Mouse (Mus musculus) hindbrain, embryonic 16.5 days (tissue): ENCODE measurements around the gene Sept9. TPM values are rescaled to one million over a fixed set of nuclear protein-coding genes. Genes with fewer than 3 reads are reported as not detected.

ENCODE experiments used
- ATAC-seq: fragments of 200-750 bp; cut with Nextera tagmentation; 2 replicates; pipeline ENCODE4 v1.8.0; 2017; ENCODE audit warnings: moderate TSS enrichment, moderate library complexity
- H3K27ac ChIP-seq: fragments of 300-500 bp; sonication (generic); 2 replicates; pipeline ENCODE4 v1.5.1; 2014; ENCODE audit warnings: low read depth, mild to moderate bottlenecking, control low read depth, low read length, moderate library complexity
- H3K27me3 ChIP-seq: fragments of 300-500 bp; sonication (generic); replicated peaks from 2 replicates; pipeline ENCODE4 v1.6.1; 2014; ENCODE audit warnings: low read length; ENCODE audit not compliant: control insufficient read depth, insufficient read depth
- H3K36me3 ChIP-seq: fragments of 300-500 bp; sonication (generic); 2 replicates; pipeline ENCODE4 v1.6.1; 2014; ENCODE audit warnings: mild to moderate bottlenecking, low read length, moderate library complexity, mixed read lengths; ENCODE audit not compliant: control insufficient read depth, insufficient read depth
- H3K4me1 ChIP-seq: fragments of 300-500 bp; sonication (generic); 2 replicates; pipeline ENCODE4 v1.6.1; 2014; ENCODE audit warnings: low read depth, low read length; ENCODE audit not compliant: control insufficient read depth, insufficient read depth
- H3K4me2 ChIP-seq: fragments of 300-500 bp; sonication (generic); 2 replicates; pipeline ENCODE4 v1.6.1; 2014; ENCODE audit warnings: mild to moderate bottlenecking, low read length, control low read depth, moderate library complexity
- H3K4me3 ChIP-seq: fragments of 300-500 bp; sonication (generic); 2 replicates; pipeline ENCODE4 v1.5.1; 2014; ENCODE audit warnings: mild to moderate bottlenecking, low read length, control low read depth, moderate library complexity
- H3K9ac ChIP-seq: fragments of 300-500 bp; sonication (generic); 2 replicates; pipeline ENCODE4 v1.6.1; 2014; ENCODE audit warnings: low read depth, mild to moderate bottlenecking, control low read depth, low read length, moderate library complexity
- H3K9me3 ChIP-seq: fragments of 300-500 bp; sonication (generic); 2 replicates; pipeline ENCODE4 v1.6.1; 2014; ENCODE audit warnings: mild to moderate bottlenecking, low read length, moderate library complexity; ENCODE audit not compliant: control insufficient read depth
- WGBS: fragments of 180-500 bp; shearing (Covaris S2); extraction: QIAGEN DNeasy Blood & Tissue Kit; methylation state at CpG from one replicate; pipeline ENCODE4 v1.1.7; 2014; 5-methylcytosine and 5-hydroxymethylcytosine counted together
- polyA plus RNA-seq: library from polyadenylated mRNA; unstranded; fragments of >200 nt; fragmentation: Nextera tagmentation; extraction: Ambion mirVana; gene quantifications from 2 replicates; pipeline ENCODE4 v1.2.1, GENCODE M21; 2015

The Sept9 gene
- polyA plus RNA-seq, 1 experiment from 2014 or later: 109 TPM

GRCm38 (mm10) chr11:117267828-117268227, 68.4 kb downstream of the Sept9 start:
- Histone ChIP-seq H3K27ac (0 out of 2 replicates have a peak overlapping the region, but pooled peaks have one; percentile 31), H3K36me3 (no peaks in the 10 kb centered on the region), H3K4me1 (peaks cover 36% of the 10 kb centered on the region), H3K27me3 (no peaks in the 10 kb centered on the region), H3K9me3 (no peaks in the 10 kb centered on the region), H3K4me3 (peak overlapping the region; percentile 53), H3K4me2 (peak overlapping the region; percentile 77), H3K9ac (0 out of 2 replicates have a peak overlapping the region, but pooled peaks have one; percentile 39)
- no peak; the same call in 1 of the 2 replicates for ATAC-seq
- WGBS: 27% methylated on average over 4 of the region's 4 CpGs

DNA sequence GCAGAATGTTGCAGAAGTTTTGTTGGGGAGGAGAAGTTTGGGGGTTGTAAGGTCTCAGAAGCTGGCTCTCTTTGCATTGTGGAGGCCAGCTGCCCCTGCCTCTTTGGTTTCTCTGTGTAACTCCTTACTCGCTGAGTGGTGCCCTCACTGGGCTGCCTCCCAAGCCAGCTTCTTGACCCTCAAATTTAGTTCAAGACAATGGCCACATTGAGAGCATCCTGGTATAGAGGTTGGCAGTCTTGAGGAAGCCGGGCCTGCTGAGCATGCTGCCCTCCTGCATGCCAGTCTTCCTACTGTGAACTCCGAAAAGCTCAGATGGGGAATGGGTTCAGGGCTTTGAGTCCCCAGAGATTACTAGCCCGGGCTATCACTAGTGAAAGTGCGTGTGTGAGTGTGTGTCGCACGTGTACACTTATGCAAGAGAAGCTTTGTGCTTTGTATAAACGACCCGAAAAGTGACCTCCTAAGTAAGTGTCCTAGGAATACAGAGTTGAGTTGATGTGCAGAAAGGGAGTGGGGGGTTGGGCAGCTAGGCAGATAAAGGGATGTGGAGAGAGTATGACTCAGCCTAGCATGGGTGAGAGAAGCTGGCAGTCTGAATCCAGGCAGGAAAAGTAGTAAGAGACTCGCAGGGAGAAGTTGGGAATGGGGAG, 69.0 kb downstream of the Sept9 start:
- H3K9me3 ChIP-seq: no peaks in the 10 kb centered on the region
- no peaks in the 10 kb centered on the region for H3K27me3 ChIP-seq
- WGBS: 41% methylated on average over 10 of the region's 10 CpGs
- no peak overlapping the region for H3K9ac ChIP-seq
- peak overlapping the region; percentile 77 for H3K4me2 ChIP-seq
- H3K4me1 ChIP-seq: peaks cover 36% of the 10 kb centered on the region
- no peaks in the 10 kb centered on the region for H3K36me3 ChIP-seq
- no peak for ATAC-seq
- H3K4me3 ChIP-seq: peak overlapping the region; percentile 53; the same call in 1 of the 2 replicates
- peak overlapping the region; percentile 31; the same call in 1 of the 2 replicates for H3K27ac ChIP-seq

- Histone ChIP-seq H3K27me3 (no peaks in the 10 kb centered on the region), H3K9ac (no peak overlapping the region), H3K4me2 (no peak overlapping the region), H3K36me3 (no peaks in the 10 kb centered on the region), H3K9me3 (no peaks in the 10 kb centered on the region), H3K4me1 (peaks cover 36% of the 10 kb centered on the region), H3K4me3 (no peak overlapping the region), H3K27ac (peak overlapping the region; percentile 23; the same call in 1 of the 2 replicates)
- WGBS: 54% methylated on average over 8 of the region's 8 CpGs
- no peak for ATAC-seq
Observed at GRCm38 (mm10) chr11:117269053-117269702, 69.7 kb downstream of the Sept9 start.

DNA sequence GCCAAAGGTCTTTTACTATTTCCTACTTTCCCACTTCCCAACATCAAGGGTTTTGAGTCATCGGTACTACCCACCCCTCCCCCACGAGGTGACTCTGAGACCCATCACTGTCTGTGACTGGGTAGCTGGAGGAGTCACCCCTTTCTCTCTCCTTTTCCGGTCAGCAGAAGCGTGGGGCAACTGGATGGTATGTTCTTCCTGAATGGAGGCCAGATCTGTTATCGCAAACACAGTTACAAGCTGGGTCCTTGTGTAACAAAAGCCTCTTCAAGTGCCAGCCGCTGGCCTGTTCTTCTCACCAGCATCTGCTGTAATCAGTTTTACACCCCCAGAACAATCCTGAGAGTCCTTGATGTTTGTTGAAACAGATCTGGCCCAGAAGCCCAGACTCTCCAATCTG, 70.5 kb downstream of the Sept9 start:
- no peaks in the 10 kb centered on the region for H3K36me3 ChIP-seq
- H3K9me3 ChIP-seq: no peaks in the 10 kb centered on the region
- H3K27ac ChIP-seq: no peak overlapping the region
- no peak overlapping the region for H3K9ac ChIP-seq
- no peaks in the 10 kb centered on the region for H3K27me3 ChIP-seq
- H3K4me1 ChIP-seq: peaks cover 37% of the 10 kb centered on the region
- 62% methylated on average over 6 of the region's 6 CpGs for WGBS
- no peak overlapping the region for H3K4me2 ChIP-seq
- H3K4me3 ChIP-seq: no peak overlapping the region
- no peak for ATAC-seq

DNA sequence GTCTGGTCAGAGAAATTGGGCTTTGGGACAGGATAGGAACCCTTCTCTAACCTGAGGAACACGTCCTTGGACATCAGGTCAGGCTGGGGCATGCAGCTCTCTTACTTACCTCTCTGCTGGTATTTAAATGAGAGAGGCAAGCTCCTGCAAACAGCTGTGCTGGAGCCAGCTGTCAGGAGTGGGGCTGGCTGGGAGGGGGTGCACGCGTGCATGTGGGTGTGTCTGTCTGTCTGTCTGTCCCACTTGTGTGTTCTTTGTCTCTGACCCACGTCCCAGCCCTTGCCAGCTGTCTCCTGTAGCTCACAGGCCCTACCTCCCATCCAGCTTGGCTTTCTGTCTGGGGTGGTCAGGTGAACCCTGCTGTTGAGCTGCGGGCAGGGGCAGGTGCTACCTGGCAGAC, 75.5 kb downstream of the Sept9 start:
- H3K4me1 ChIP-seq: peaks cover 20% of the 10 kb centered on the region
- 68% methylated on average over 5 of the region's 5 CpGs for WGBS

DNA sequence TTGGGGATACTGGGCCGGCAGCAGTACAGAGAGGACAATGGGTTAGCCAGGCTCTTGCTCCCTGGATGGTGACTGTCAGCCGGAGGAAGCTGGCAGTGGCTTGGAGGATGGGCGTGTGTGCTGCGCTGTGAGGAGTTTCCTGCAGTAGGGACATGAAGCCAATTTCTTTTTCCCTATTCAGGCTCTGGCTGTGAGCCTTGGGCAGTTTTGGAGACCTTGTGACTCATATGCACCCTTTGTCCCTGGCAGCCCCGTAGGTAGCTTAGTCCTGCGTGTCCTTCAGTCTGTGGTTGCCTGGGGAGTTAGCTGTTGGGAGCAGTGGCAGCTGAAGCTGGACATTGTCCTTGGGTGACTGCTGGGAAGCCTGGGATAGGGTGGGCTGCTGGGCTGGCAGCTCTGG, 76.5 kb downstream of the Sept9 start:
- Histone ChIP-seq H3K9me3 (no peaks in the 10 kb centered on the region), H3K27me3 (no peaks in the 10 kb centered on the region), H3K4me3 (no peak overlapping the region), H3K9ac (0 out of 2 replicates have a peak overlapping the region, but pooled peaks have one; percentile 28), H3K4me2 (no peak overlapping the region), H3K27ac (peak overlapping the region; percentile 45), H3K4me1 (peaks cover 20% of the 10 kb centered on the region), H3K36me3 (no peaks in the 10 kb centered on the region)
- peak; percentile 87 for ATAC-seq
- 21% methylated on average over 6 of the region's 6 CpGs for WGBS

More for the DNA sequence above, 75.5 kb downstream of the Sept9 start:
- H3K4me3 ChIP-seq: no peak overlapping the region
- no peak for ATAC-seq
- H3K4me2 ChIP-seq: no peak overlapping the region
- no peaks in the 10 kb centered on the region for H3K36me3 ChIP-seq
- H3K9ac ChIP-seq: no peak overlapping the region
- H3K27ac ChIP-seq: no peak overlapping the region
- no peaks in the 10 kb centered on the region for H3K9me3 ChIP-seq
- no peaks in the 10 kb centered on the region for H3K27me3 ChIP-seq

DNA sequence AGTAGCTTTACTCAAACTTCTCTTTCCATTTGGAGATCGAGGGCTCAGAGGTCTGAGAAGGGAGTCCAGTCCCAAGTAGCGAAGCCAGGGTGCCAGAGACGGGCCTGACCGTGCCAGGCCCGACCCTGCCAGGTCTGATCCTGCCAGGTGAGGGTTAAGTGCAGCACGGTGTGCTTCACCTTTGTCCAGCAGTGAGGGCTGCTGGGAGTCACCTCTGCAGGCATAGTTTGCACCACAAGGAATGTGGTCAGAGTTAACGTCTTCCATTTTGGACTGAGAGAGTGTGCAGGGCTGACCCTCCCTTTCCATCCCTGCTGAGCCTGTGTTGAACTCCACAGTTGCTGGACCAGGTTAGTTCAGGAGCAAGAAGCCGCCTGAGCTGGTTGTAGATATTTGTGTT, 77.5 kb downstream of the Sept9 start:
- 81% methylated on average over 8 of the region's 8 CpGs for WGBS
- Histone ChIP-seq H3K4me1 (peaks cover 20% of the 10 kb centered on the region), H3K27me3 (no peaks in the 10 kb centered on the region), H3K9ac (no peak overlapping the region), H3K4me3 (no peak overlapping the region), H3K36me3 (no peaks in the 10 kb centered on the region), H3K9me3 (no peaks in the 10 kb centered on the region), H3K27ac (no peak overlapping the region), H3K4me2 (no peak overlapping the region)
- ATAC-seq: no peak

GRCm38 (mm10) chr11:117278113-117278512, 78.7 kb downstream of the Sept9 start:
- H3K4me1 ChIP-seq: peaks cover 20% of the 10 kb centered on the region
- no peak overlapping the region; the same call in 1 of the 2 replicates for H3K9ac ChIP-seq
- 13% methylated on average over 1 of the region's 1 CpGs for WGBS

GRCm38 (mm10) chr11:117278514-117278913, 79.1 kb downstream of the Sept9 start:
- Histone ChIP-seq H3K4me3 (no peak overlapping the region), H3K27me3 (no peaks in the 10 kb centered on the region), H3K9me3 (no peaks in the 10 kb centered on the region), H3K27ac (no peak overlapping the region), H3K4me1 (peaks cover 20% of the 10 kb centered on the region), H3K36me3 (no peaks in the 10 kb centered on the region), H3K9ac (no peak overlapping the region), H3K4me2 (no peak overlapping the region)
- no peak for ATAC-seq
- 43% methylated on average over 13 of the region's 13 CpGs for WGBS

More at GRCm38 (mm10) chr11:117278113-117278512, 78.7 kb downstream of the Sept9 start:
- H3K36me3 ChIP-seq: no peaks in the 10 kb centered on the region
- H3K4me2 ChIP-seq: no peak overlapping the region
- no peak overlapping the region for H3K4me3 ChIP-seq
- no peak overlapping the region for H3K27ac ChIP-seq
- H3K27me3 ChIP-seq: no peaks in the 10 kb centered on the region
- no peaks in the 10 kb centered on the region for H3K9me3 ChIP-seq
- no peak for ATAC-seq
